Mouse (Mus musculus) stomach, embryonic 16.5 days (tissue): ENCODE data around the gene Midn. TPM values are rescaled to one million over a fixed set of nuclear protein-coding genes. Genes with fewer than 3 reads are reported as not detected.

Source experiments
- ATAC-seq: fragments of 200-750 bp; cut with Nextera tagmentation; 2 replicates; pipeline ENCODE4 v1.8.0; 2017; ENCODE audit warnings: moderate number of reproducible peaks, moderate TSS enrichment; ENCODE audit not compliant: insufficient read depth, low FRiP score
- H3K27ac ChIP-seq: fragments of 300-500 bp; sonication (generic); 2 replicates; pipeline ENCODE4 v1.5.1; 2014; ENCODE audit warnings: low read length
- H3K27me3 ChIP-seq: fragments of 300-500 bp; sonication (generic); 2 replicates; pipeline ENCODE4 v1.6.1; 2014; ENCODE audit warnings: low read length, control low read depth, mixed read lengths; ENCODE audit not compliant: control insufficient read depth, insufficient read depth
- H3K36me3 ChIP-seq: fragments of 300-500 bp; sonication (generic); 2 replicates; pipeline ENCODE4 v1.6.1; 2014; ENCODE audit warnings: low read length; ENCODE audit not compliant: control insufficient read depth, insufficient read depth
- H3K4me1 ChIP-seq: fragments of 300-500 bp; sonication (generic); 2 replicates; pipeline ENCODE4 v1.6.1; 2014; ENCODE audit warnings: low read length, control low read depth, mixed read lengths; ENCODE audit not compliant: control insufficient read depth, insufficient read depth
- H3K4me2 ChIP-seq: fragments of 300-500 bp; sonication (generic); 2 replicates; pipeline ENCODE4 v1.6.1; 2014; ENCODE audit warnings: low read depth, low read length, mixed read lengths
- H3K4me3 ChIP-seq: fragments of 300-500 bp; sonication (generic); replicated peaks from 2 replicates; pipeline ENCODE4 v1.5.1; 2014; ENCODE audit warnings: mild to moderate bottlenecking, low read length
- H3K9ac ChIP-seq: fragments of 300-500 bp; sonication (generic); 2 replicates; pipeline ENCODE4 v1.6.1; 2014; ENCODE audit warnings: low read length
- H3K9me3 ChIP-seq: fragments of 300-500 bp; sonication (generic); replicated peaks from 2 replicates; pipeline ENCODE4 v1.6.1; 2016; ENCODE audit warnings: low read length, control low read depth; ENCODE audit not compliant: control insufficient read depth
- WGBS: fragments of 180-500 bp; shearing (Covaris S2); extraction: QIAGEN DNeasy Blood & Tissue Kit; methylation state at CpG from one replicate; pipeline ENCODE4 v1.1.7; 2014; 5-methylcytosine and 5-hydroxymethylcytosine counted together
- polyA plus RNA-seq: library from polyadenylated mRNA; unstranded; fragments of >200 nt; fragmentation: Nextera tagmentation; extraction: Ambion mirVana; gene quantifications from 2 replicates; pipeline ENCODE4 v1.2.1, GENCODE M21; 2015

Gene Midn
- polyA plus RNA-seq, 1 experiment from 2014 or later, result 9.8 TPM

DNA sequence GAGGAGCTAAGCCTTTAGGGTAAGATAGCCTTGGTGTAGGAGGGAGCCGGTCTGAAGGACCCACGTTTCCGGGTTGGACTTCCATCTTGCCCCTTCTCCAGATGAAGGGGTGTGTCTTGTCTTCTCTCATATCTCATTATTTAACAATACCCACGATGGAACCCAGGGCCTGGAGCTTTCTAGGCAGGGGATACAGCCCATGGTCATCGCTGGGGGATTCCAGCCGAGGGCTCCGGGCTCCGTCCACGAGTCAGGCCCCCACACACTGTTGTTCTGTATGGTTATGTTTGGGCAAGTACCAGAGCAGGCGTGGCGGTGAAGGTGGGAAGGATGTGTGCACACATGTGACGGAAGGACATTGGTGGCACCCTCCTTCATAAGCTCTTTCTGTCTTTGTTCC is 3.9 kb upstream of the Midn start:
- H3K27ac ChIP-seq, result no peak overlapping the region
- peaks cover 51% of the 10 kb centered on the region for H3K4me1 ChIP-seq
- 90% methylated on average over 12 of the region's 12 CpGs for WGBS
- H3K9me3 ChIP-seq, result no peaks in the 10 kb centered on the region
- H3K4me2 ChIP-seq, result no peak overlapping the region
- ATAC-seq, result no peak
- no peak overlapping the region for H3K4me3 ChIP-seq
- peaks cover 13% of the 10 kb centered on the region; the same call in 1 of the 2 replicates for H3K36me3 ChIP-seq
- H3K9ac ChIP-seq, result no peak overlapping the region
- H3K27me3 ChIP-seq, result no peaks in the 10 kb centered on the region

DNA sequence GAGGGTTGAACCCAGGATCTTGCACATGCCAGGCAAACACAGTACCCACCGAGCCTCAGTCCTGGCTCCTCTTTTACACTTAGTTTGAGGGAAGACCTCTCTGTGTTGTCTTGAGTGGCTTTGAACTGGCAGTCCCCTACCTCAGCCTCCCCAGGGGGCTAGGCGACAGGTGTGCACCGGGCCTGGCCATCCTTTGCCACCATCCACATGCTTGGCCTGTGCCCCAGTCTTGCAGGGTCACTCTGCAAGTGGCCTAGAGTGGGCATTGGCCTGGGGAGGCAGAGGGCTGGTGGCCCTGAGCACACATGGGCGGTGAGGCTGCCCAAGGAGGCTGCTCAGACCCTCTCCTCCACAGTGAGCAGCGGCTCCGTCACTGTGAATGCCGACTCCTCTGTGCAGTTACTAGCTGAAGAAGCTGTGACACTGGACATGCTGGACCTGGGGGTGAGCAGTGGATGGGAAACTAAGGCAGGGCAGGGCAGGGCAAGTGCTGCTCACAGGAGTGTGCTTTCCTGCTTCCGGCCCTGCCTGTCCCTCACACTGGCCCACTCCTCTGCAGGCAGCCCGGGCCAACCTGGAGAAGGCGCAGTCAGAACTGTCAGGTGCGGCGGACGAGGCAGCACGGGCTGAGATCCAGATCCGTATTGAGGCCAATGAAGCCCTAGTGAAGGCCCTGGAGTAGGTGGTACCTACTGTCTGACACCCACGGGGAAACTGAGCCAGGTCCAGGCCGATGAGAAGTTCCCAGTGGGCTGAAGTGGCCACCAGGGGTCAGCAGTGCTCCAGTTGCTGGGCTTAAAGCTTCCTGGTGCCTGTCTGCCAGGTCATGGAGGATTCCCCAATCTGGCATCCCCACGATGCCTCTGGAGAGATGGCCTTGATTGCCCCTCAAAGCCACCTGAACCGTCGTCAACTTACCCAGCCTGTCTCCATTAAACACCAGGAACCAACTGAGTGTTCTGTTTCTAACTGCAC is 2.9 kb upstream of the Midn start:
- Histone ChIP-seq H3K4me2 (0 out of 2 replicates have a peak overlapping the region, but pooled peaks have one; percentile 27), H3K36me3 (peaks cover 13% of the 10 kb centered on the region; the same call in 1 of the 2 replicates), H3K4me3 (no peak overlapping the region), H3K27ac (peak overlapping the region; percentile 99), H3K9me3 (no peaks in the 10 kb centered on the region), H3K27me3 (no peaks in the 10 kb centered on the region), H3K9ac (peak overlapping the region; percentile 93; the same call in 1 of the 2 replicates), H3K4me1 (peaks cover 48% of the 10 kb centered on the region)
- WGBS, result 71% methylated on average over 20 of the region's 20 CpGs
- ATAC-seq, result no peak

DNA sequence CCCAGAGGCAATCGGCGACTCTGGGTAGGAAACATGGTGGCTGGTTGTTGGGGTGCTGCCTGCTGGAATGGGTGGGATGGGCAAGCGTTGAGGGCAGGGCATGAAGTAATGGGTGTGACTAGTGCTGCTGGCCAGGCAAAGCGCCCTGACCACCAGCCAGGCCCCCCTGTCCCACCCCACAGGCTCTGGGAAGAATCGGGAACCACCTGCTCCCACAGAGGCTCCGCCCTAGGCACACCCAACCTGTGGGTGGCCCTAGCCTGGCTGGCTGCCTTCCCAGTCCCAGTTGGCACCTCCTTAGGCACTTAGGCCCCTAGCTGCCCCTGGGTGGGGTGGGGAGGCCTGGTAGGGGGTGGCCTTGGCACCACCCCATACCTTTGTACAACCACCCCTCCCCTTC is 2.2 kb upstream of the Midn start:
- H3K4me3 ChIP-seq, result no peak overlapping the region
- peaks cover 13% of the 10 kb centered on the region; the same call in 1 of the 2 replicates for H3K36me3 ChIP-seq
- ATAC-seq, result no peak
- no peaks in the 10 kb centered on the region for H3K27me3 ChIP-seq
- H3K4me2 ChIP-seq, result 0 out of 2 replicates have a peak overlapping the region, but pooled peaks have one; percentile 27
- peaks cover 47% of the 10 kb centered on the region for H3K4me1 ChIP-seq
- H3K9ac ChIP-seq, result peak overlapping the region; percentile 93
- H3K27ac ChIP-seq, result peak overlapping the region; percentile 99
- WGBS, result 68% methylated on average over 6 of the region's 6 CpGs
- H3K9me3 ChIP-seq, result no peaks in the 10 kb centered on the region

DNA sequence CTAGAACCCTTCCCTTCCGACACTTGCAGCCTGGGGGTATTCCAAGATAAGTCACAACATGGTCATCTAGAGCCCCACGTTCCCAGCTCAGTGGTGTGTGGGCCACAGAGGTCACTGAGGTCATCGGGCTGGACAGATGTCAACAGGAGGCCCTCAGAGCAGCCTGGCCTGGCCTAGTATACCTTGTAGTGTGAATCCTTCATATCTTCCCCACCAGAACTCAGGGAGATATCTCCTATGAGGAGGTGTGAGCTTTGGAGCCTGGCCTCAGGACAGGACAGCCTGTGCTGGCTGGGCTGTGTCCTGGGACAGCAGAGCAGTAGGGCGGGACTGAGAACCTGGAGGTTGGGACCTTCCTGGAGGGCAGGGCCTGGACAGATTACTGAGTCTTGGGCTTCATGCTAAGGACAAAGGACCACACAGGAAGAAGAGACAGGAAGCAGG is 1.5 kb upstream of the Midn start:
- no peak for ATAC-seq
- Histone ChIP-seq H3K4me2 (peak overlapping the region; percentile 60; the same call in 1 of the 2 replicates), H3K4me3 (no peak overlapping the region), H3K9me3 (no peaks in the 10 kb centered on the region), H3K27ac (peak overlapping the region; percentile 99), H3K27me3 (no peaks in the 10 kb centered on the region), H3K36me3 (peaks cover 13% of the 10 kb centered on the region; the same call in 1 of the 2 replicates), H3K4me1 (peaks cover 46% of the 10 kb centered on the region), H3K9ac (peak overlapping the region; percentile 93)
- WGBS, result 57% methylated on average over 4 of the region's 4 CpGs

DNA sequence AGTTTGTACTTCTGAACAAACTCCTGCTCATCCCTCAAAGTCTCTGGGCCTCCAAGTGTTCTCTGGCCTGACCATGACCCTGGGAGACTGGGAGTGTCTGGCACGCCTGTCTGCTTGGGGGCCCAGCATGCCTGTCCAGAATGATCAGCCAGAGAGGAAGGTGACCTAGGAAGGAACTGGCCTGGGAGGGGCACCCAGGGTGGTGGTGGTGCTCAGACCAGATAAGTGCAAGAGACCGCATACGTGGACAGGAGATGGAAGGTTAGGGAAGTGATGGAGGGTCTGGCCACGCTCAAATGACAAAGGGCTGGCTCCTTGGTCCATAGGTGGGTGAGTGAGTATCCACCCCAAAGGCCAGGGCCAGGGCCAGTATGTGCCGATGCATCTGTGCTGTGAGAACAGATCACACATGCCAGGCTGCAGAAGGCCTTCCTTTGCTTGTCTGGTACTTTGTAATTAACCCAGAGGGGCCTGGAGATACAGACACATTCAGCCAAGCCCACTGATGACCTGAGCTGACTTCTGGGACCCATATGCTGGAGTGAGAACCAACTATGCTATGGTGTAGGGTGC is 840 bp upstream of the Midn start:
- H3K4me1 ChIP-seq, result peaks cover 53% of the 10 kb centered on the region
- H3K4me2 ChIP-seq, result peak overlapping the region; percentile 60; the same call in 1 of the 2 replicates
- peak overlapping the region; percentile 93; the same call in 1 of the 2 replicates for H3K4me3 ChIP-seq
- H3K9me3 ChIP-seq, result no peaks in the 10 kb centered on the region
- H3K9ac ChIP-seq, result peak overlapping the region; percentile 93; the same call in 1 of the 2 replicates
- no peaks in the 10 kb centered on the region for H3K27me3 ChIP-seq
- 59% methylated on average over 5 of the region's 5 CpGs for WGBS
- H3K36me3 ChIP-seq, result peaks cover 13% of the 10 kb centered on the region; the same call in 1 of the 2 replicates
- peak overlapping the region; percentile 99 for H3K27ac ChIP-seq
- no peak for ATAC-seq

DNA sequence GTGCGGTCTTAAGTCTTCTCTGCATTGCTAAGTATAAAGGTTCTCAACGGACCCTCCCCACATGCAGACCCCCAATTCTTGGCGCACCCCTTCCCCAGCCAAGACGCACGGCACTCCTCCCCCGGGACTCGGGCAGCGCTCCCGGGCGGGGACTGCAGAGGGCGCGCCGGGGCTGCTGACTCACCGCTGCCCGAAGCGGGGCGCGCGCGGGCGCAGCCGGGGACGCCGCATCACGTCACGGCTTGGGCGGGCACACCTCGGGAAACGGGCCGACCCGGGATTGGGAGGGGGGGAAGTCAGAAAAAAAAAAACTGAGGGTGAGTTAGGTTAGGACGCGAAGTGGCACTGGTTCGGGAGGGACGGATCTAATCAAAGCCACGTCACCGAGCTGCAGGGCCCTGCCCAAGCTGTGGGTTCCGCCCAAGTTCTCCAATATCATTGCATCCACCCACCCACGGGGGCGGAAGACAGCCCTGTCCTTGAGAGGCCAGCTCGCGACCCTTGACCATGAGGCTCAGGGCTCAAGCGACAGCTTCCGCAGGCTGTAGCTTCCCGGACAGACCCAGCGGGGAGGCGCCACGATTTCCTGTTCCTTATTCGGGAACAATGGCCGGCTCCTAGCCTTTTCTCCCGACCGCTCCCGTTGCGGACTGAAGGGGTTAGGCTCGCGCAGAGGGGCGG is 678 bp downstream of the Midn start:
- H3K9me3 ChIP-seq, result no peaks in the 10 kb centered on the region
- no peaks in the 10 kb centered on the region for H3K27me3 ChIP-seq
- peak overlapping the region; percentile 99 for H3K27ac ChIP-seq
- H3K4me1 ChIP-seq, result peaks cover 63% of the 10 kb centered on the region
- peak overlapping the region; percentile 93 for H3K9ac ChIP-seq
- peak; percentile 56 for ATAC-seq
- peaks cover 23% of the 10 kb centered on the region for H3K36me3 ChIP-seq
- peak overlapping the region; percentile 60 for H3K4me2 ChIP-seq
- peak overlapping the region; percentile 93 for H3K4me3 ChIP-seq
- WGBS, result under 1% methylated on average over 57 of the region's 57 CpGs

DNA sequence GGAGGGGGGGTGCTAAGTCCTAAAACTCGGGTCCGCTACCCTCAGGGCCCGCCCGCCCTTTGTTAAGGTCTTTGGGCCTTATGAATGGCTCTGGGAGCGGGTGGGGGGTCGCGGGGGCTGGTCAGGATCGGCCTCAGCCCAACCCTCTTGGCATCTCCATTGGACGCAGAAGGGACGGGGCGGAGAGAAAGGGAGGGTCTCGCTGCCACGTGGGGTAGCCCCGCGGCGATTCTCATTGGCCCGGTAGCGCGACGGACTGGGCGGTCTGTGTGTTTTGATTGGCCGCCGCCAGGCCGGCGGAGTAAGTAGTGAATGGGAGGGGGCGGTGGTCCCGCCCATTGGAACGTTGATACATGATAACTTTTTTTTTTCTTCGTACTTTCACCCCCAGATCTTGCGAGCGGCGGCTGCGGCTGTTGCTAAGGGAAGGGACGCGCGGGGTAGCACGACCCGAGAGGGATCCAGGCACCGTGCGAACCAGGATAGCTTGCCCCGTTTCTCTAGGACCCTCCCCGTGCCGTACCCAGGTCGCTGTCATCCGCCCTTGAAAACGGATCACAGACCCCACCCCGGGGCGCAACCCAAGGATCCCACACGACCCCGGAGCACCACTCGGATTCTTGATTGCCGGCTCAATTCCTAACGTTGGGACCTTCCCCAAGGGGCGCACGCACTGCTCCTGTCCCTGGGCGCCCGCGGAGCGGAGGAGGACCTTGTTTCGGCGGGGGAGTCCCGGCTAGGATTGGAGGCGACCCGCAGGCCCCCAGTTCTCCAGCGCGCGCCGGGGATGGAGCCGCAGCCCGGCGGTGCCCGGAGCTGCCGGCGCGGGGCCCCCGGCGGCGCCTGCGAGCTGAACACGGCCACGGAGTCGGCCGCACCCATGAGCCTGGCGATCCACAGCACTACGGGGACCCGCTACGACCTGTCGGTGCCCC is 1.5 kb downstream of the Midn start:
- peak overlapping the region; percentile 93 for H3K4me3 ChIP-seq
- H3K4me1 ChIP-seq, result peaks cover 63% of the 10 kb centered on the region
- no peaks in the 10 kb centered on the region for H3K9me3 ChIP-seq
- H3K9ac ChIP-seq, result peak overlapping the region; percentile 97
- peak; percentile 83 for ATAC-seq
- no peaks in the 10 kb centered on the region for H3K27me3 ChIP-seq
- under 1% methylated on average over 88 of the region's 88 CpGs for WGBS
- H3K36me3 ChIP-seq, result peaks cover 23% of the 10 kb centered on the region
- H3K4me2 ChIP-seq, result peak overlapping the region; percentile 93
- peak overlapping the region; percentile 99 for H3K27ac ChIP-seq
